Mouse (Mus musculus) thymus, postnatal 10 days (tissue): ENCODE data around the gene Tubb2a.

Source experiments
- DNase-seq, 2 experiments: peaks; one replicate each; pipeline ENCODE4 v3.0.0; 2021; ENCODE audit warnings: low spot score in 2 of 2

Gene Tubb2a

DNA sequence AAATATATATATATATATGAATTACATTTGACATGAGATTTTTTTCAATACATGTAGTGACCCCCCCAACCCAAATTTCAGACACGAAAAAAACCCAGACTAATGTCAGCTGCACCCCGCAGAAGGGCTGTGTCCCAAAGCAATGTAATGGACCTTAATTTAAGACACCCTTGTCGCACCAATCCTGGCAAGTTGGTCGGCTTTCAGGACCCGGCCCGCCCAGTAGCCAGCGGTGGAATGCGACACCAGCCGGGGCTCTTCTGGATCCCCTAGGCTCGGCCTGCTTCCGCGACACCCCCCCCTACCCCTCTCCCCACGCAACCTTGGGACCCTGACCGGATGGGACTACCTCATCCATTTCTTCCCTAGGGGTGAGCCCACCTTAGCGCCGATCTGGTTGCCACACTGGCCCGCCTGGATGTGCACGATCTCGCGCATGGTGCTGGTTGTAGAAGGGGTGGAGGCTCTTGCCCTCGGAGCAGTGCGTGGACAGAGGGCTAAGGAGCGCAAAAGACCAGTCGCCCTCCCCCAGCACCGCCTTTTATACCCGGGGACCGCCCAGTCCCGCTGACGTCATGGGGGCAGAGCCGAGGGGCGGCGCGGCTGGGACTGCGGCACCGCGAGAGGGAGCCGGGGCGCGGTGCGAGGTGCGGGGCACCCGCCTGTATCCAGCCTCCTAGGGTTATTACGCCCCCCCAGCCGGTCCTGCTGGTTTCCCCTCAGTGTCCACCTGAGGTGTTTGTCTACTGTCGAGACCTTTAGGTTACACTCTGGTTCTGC is at the start of gene Tubb2a:
Gene Tubb2a, minus strand, starts transcription at position 516 of the 780 bp plus-strand sequence.
- DNase-seq: peak; percentile 87 to 95

- no peak for DNase-seq
These were observed 47.9 kb upstream of the Tubb2a start for GRCm38 (mm10) chr13:34125711-34126110.

DNA sequence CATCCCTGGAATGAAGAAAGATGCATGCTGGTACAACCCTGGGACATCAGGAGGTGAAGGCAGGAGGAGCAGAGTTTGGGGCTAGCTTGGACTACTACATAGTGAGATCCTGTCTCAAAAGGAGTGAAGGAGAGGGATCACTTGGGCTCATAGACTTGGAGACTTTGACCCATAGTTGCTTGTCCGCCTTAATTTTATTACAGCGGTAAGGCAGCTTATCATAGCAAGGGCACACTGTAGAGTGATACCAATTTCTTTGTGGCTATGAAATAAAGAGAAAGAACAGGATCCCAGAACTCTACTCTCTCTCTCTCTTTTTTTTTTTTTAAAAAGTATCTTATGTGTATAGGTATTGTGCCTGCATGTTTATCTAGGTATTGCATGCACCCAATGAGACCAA is 42.7 kb upstream of the Tubb2a start:
- no peak for DNase-seq

GRCm38 (mm10) chr13:34119406-34119805 is 41.6 kb upstream of the Tubb2a start:
- peak; percentile 49 to 51 for DNase-seq

DNA sequence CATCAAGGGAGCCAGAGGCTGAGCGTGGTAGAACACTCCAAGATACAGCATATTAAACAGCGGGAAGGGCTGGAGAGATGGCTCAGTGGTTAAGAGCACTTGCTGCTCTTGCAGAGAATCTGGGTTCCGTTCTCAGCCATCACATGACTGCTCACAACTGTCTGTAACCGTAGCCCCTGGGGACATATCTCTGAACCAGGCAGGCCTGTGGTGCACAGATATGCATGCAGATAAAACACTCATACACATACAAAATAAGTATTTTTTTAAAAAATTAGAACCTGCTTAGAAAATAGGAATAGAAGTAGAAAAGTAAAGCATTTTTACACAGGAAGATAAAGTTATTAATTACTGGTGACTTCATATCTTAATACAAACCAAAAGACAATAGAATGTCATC is 41.0 kb upstream of the Tubb2a start:
- DNase-seq: no peak

- DNase-seq: no peak
These were observed 38.7 kb upstream of the Tubb2a start for GRCm38 (mm10) chr13:34116508-34116907.

DNA sequence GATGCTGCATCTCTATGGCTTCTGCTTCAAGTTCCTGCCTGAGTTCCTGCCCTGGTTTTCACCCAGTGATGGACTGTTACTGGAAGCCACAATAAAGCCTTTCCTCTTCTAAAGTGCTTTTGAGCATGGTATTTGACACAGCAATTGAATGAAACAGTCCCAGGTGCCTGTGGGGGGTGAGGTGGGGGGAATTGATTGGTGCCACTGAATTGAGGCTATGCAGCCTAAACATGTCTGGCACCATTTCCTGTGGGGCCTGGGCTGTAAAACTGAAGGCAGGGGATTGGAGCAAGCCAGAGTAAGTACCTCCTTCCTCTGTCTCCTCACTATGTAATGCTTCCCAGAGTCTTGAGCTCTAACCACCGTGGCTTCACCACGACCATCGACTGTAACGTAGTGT is 36.8 kb upstream of the Tubb2a start:
- DNase-seq: peak; percentile 36 to 44

GRCm38 (mm10) chr13:34113086-34113485 is 35.3 kb upstream of the Tubb2a start:
- no peak for DNase-seq

DNA sequence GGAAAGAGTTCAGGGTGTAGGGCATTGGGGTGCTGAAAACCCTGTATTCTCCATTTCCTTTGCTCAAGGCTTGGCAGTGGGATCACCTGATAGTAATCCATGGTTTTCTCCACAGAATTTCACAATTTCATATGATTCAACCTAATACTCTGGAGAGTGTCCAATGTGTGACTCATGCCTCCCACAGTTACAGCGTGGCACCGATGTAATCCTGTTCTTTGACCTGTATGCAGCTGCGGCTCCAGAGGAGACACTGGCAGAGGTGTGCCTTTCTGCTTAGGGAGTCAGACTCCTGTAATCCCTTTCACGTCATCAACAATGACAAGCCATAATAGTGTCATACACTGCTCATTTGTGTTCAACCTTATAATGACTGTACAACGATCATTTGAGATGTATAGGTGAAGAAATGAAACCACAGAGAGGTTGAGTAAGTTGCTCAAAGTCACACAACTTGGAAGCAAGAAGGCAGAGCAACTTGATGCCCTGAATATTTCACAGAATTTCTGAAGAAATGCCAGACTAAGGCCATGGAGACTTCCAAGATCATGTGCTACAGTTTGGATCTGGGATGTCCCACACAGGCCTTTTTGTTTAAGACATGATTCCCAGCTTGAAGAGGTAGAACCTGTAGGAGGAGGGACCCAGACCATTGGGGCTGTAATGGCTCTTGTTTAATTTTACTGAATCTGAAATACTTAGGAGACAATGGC is 34.7 kb upstream of the Tubb2a start:
- no peak for DNase-seq

- no peak for DNase-seq
These were observed 34.1 kb upstream of the Tubb2a start for GRCm38 (mm10) chr13:34111878-34112277.

DNA sequence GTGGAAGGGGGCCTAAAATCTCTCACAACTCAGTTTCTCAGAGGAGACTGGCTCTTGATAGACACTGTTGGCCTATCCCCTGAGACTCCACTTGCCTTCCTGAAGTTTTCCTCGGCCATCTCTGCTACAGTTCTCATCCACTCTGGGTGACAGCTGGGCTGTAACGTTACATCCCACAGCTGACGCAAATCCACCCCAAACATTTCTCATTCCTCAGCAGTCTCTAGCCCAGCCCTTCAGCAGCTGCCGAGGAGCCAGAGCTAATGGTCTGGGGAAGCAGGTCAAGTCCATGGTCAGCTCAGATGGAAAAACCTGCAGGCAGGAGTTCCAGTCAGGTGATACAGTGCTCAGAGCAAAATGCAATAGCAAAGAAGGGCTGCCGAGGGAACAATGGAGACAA is 33.2 kb upstream of the Tubb2a start:
- no peak for DNase-seq

- DNase-seq: no peak
These were observed 31.9 kb upstream of the Tubb2a start for GRCm38 (mm10) chr13:34109677-34110058.

DNA sequence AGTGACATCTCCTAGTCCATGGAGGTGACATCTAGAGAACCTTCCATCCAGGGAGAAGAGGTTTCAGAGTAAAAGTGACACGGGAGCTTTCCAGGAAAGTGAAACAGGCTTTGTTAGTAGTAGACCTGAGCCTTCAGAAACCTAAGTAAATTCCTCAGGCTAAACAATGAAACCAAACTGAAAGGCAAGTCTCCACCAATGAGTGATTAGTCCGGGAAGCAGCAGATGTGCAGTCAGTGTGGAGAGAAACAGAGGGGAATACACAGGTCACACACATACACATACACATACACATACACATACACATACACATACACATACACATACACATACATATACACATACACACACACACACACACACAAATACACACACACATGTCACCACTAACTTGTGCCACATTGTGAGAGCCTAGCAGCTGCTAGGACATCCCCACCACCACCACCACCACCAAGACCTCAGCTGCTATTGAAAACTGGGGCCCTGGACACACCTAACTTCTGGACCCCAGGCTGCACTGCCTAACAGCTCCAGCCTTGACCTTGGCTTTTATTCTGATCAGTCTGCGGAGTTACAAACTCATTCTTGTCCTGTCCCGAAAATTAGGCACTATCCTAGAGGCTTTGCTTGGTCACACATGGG is 31.3 kb upstream of the Tubb2a start:
- DNase-seq: no peak

DNA sequence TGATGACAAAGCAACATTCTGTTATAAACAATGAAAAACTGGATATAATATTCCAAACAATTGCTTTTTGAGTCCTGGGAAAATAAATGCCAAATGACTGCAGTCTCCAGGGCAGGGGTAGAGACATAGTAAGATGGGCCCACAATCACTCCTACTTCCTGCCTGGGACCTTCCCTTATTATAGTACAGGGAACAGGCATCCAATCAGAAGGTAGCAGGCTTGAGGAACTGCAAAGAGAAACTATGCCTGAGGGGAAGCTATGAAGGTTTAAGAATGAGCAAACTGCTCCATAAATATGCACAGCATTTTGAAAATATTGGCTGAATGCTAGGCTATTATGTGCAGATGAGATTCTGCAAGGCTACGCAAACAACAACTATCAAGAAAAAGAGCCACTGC is 29.2 kb upstream of the Tubb2a start:
- DNase-seq: no peak

- DNase-seq: no peak
These were observed 28.4 kb upstream of the Tubb2a start for GRCm38 (mm10) chr13:34106256-34106655.

GRCm38 (mm10) chr13:34105364-34105763 is 27.6 kb upstream of the Tubb2a start:
- no peak for DNase-seq

- no peak for DNase-seq
These were observed 24.1 kb upstream of the Tubb2a start for GRCm38 (mm10) chr13:34101908-34102307.

DNA sequence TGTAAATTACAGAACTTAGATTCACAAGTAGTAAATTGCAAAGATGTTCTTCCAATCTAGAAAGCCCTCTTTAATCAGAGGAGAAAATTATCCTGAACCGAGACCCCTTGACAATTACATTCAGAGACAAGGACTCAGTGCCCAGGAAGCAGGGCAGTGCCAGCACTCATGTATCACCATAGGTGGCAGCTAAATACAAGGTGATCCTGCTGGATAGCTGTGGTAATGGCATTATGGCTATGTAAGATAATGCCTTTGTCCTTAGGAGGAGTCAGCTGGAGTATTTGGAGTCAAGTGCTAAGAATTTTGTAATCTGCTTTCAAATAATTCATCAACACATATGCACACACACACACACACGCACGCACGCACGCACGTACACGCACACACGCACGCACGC is 23.4 kb upstream of the Tubb2a start:
- no peak for DNase-seq

- DNase-seq: no peak
These were observed 22.9 kb upstream of the Tubb2a start for GRCm38 (mm10) chr13:34100733-34101132.

- no peak for DNase-seq
These were observed 19.3 kb upstream of the Tubb2a start for GRCm38 (mm10) chr13:34097086-34097485.

DNA sequence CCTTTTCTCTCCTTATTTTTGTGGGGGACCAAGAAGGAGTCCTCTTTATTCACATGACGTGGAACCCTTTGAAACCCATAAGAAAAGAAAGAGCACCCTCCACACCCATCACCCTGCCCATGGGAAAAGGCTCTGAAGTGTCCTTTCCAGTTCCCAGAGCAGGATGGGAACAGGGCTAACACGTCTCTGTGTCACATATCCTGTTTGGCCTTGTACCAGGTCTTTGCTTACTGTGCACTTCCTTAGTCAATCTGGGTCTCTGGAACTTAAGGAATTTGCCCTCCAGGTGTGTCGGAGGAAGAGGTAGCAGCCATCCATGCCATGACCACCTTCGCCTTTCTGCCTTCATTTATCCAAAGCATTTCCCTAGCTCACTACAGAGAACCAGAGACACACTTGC is 18.6 kb upstream of the Tubb2a start:
- no peak for DNase-seq

DNA sequence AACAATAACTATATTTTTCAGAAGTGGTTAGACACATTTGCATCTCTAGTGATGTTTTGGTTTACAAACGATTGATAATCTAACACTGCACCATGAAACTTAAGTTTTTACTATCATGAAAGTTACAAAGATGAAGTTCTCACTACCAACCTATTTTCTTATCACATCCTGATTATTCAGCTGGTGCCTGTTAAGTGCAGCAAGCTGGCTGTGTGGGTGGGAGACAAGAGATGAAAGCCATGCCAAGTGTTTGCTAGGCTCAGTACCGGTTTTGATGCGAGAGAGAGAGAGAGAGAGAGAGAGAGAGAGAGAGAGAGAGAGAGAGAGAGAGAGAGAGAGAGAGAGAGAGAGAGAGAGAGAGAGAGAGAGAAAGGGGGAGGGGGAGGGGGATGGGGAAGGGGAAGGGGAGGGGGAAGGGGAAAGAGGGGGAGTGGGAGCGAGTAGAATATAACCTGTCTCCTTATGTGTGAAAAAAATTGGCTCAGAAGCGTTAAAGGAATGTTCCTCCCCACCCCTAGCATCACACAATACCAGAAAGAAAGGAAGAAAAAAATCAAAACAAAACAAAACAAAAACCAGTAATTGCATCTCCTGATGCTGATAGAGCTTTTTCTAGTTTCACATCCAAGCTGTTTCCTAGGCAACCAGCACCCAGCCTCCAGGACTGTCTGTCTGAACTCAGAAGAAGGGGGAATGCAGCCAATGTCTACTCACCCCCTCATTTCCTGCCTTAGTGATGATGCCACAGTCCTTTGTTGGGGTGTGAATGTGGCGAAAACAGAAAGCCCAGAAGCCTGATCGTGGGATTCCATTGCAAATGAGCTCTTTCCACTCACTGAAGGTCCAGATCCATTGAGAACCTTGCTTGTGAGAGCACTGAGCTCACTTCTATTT is 18.0 kb upstream of the Tubb2a start:
- peak; percentile 35 to 37 for DNase-seq
